Mouse (Mus musculus): ENCODE measurements around the gene Ltbp1.

- TF ChIP-seq POLR2A (IDR thresholded peaks at IDR 0.05; ENCODE audit: low read depth, low read length) = no peak
- TF ChIP-seq CTCF (conservative IDR thresholded peaks at IDR 0.05 in 1 of 2, IDR thresholded peaks at IDR 0.05 in 1 of 2; ENCODE audit: low read depth in 2 of 2, low read length in 2 of 2) = peak in 1 of 2 experiments; percentile 48; a peak in 2 of 4 replicates
- no peak for TF ChIP-seq USF1 (IDR thresholded peaks at IDR 0.05; ENCODE audit: low read depth, low read length)
- no peak for TF ChIP-seq ZC3H11A (IDR thresholded peaks at IDR 0.05; ENCODE audit: low read depth, low read length)
- TF ChIP-seq GABPA (IDR thresholded peaks at IDR 0.05; ENCODE audit: insufficient replicate concordance, low read depth, low read length) = no peak
- TF ChIP-seq TCF12 (IDR thresholded peaks at IDR 0.05; ENCODE audit: low read depth, low read length) = no peak
- TF ChIP-seq EP300 (IDR thresholded peaks at IDR 0.05; ENCODE audit: low read length) = no peak
- TF ChIP-seq UBTF (IDR thresholded peaks at IDR 0.05; ENCODE audit: low read depth, low read length) = no peak
- no peak for TF ChIP-seq ZKSCAN1 (IDR thresholded peaks at IDR 0.05; ENCODE audit: borderline replicate concordance, low read depth, low read length)
Observed at GRCm38 (mm10) chr17:75088727-75089126, 83.4 kb downstream of the Ltbp1 start.

Measured in CH12.LX (cell line).